Mouse (Mus musculus) CD8-positive naive resting alpha-beta T cell, adult 2 months (primary cell): Measurements from ENCODE around the gene Sec11a.
"Not testable (repeated sequence)": the region's sequence is repeated elsewhere in the genome, so short reads cannot be mapped to it uniquely, and the experiment has no call there.

Experiments
- DNase-seq, 2 experiments: peaks; one replicate each; pipeline ENCODE4 v3.0.0; 2022; ENCODE audit warnings: low read depth in 2 of 2, low spot score in 2 of 2

The Sec11a gene

GRCm38 (mm10) chr7:80959003-80959402 lies 11.4 kb upstream of the Sec11a start:
- DNase-seq, result no peak

- no peak for DNase-seq
These were observed 9.3 kb upstream of the Sec11a start for GRCm38 (mm10) chr7:80956891-80957290.

- no peak for DNase-seq
These were observed 6.7 kb upstream of the Sec11a start for GRCm38 (mm10) chr7:80954251-80954650.

- DNase-seq, result no peak
These were observed 4.6 kb upstream of the Sec11a start for GRCm38 (mm10) chr7:80952140-80952539.

GRCm38 (mm10) chr7:80951461-80951860 lies 3.9 kb upstream of the Sec11a start:
- DNase-seq, result no peak

GRCm38 (mm10) chr7:80939808-80940207 lies 7.8 kb downstream of the Sec11a start:
- DNase-seq, result no peak

- DNase-seq, result not testable (repeated sequence)
These were observed 10.3 kb downstream of the Sec11a start for GRCm38 (mm10) chr7:80937304-80937666.

- DNase-seq, result peak in 1 of 2 experiments; percentile 29
These were observed 10.8 kb downstream of the Sec11a start for GRCm38 (mm10) chr7:80936617-80937303.

- DNase-seq, result no peak
These were observed 11.7 kb downstream of the Sec11a start for GRCm38 (mm10) chr7:80935834-80936233.

GRCm38 (mm10) chr7:80932777-80933176 lies 14.8 kb downstream of the Sec11a start:
- no peak for DNase-seq

- no peak for DNase-seq
These were observed 15.9 kb downstream of the Sec11a start for GRCm38 (mm10) chr7:80931618-80932207.

GRCm38 (mm10) chr7:80923165-80923564 lies 24.4 kb downstream of the Sec11a start:
- DNase-seq, result no peak

- DNase-seq, result no peak
These were observed 28.0 kb downstream of the Sec11a start for GRCm38 (mm10) chr7:80919647-80920008.

GRCm38 (mm10) chr7:80918982-80919646 lies 28.5 kb downstream of the Sec11a start:
- peak in 1 of 2 experiments; percentile 31 for DNase-seq

- DNase-seq, result no peak
These were observed 29.6 kb downstream of the Sec11a start for GRCm38 (mm10) chr7:80917916-80918465.

GRCm38 (mm10) chr7:80912496-80912895 lies 35.1 kb downstream of the Sec11a start:
- DNase-seq, result no peak

GRCm38 (mm10) chr7:80911053-80911452 lies 36.5 kb downstream of the Sec11a start:
- DNase-seq, result no peak

- peak; percentile 5 to 25 for DNase-seq
These were observed 42.6 kb downstream of the Sec11a start, which contains the start of gene Nmb for GRCm38 (mm10) chr7:80904921-80905515. Gene Nmb (minus strand): TSS chr7:80905076.

GRCm38 (mm10) chr7:80903625-80904422 lies 43.8 kb downstream of the Sec11a start:
- DNase-seq, result no peak

GRCm38 (mm10) chr7:80901541-80902274 lies 45.9 kb downstream of the Sec11a start:
- no peak for DNase-seq
